Mouse (Mus musculus) midbrain, embryonic 14.5 days (tissue): Measurements from ENCODE around the gene 4930451I11Rik. TPM values are rescaled to one million over a fixed set of nuclear protein-coding genes. Genes with fewer than 3 reads are reported as not detected.
A peak's percentile ranks its signal among the peaks of the same experiment; 100 is the strongest.

Source experiments
- ATAC-seq: fragments of 200-750 bp; cut with Nextera tagmentation; 2 replicates; pipeline ENCODE4 v1.8.0; 2017; ENCODE audit warnings: moderate number of reproducible peaks, moderate library complexity; ENCODE audit not compliant: low FRiP score, low TSS enrichment
- DNase-seq: peaks from one replicate; pipeline ENCODE4 v3.0.0-alpha.2; 2015
- H3K27ac ChIP-seq: fragments of 300-500 bp; sonication (generic); replicated peaks from 2 replicates; pipeline ENCODE4 v1.5.1; 2014; ENCODE audit warnings: mild to moderate bottlenecking, low read depth, low read length, moderate library complexity
- H3K27me3 ChIP-seq: fragments of 300-500 bp; sonication (generic); 2 replicates; pipeline ENCODE4 v1.6.1; 2014; ENCODE audit warnings: low read length, control low read depth, mixed read lengths; ENCODE audit not compliant: control insufficient read depth, insufficient read depth
- H3K36me3 ChIP-seq: fragments of 300-500 bp; sonication (generic); 2 replicates; pipeline ENCODE4 v1.6.1; 2014; ENCODE audit warnings: low read length, control low read depth; ENCODE audit not compliant: control insufficient read depth, insufficient read depth
- H3K4me1 ChIP-seq: fragments of 300-500 bp; sonication (generic); 2 replicates; pipeline ENCODE4 v1.6.1; 2014; ENCODE audit warnings: mild to moderate bottlenecking, antibody characterized with exemption, low read length, control low read depth; ENCODE audit not compliant: control insufficient read depth, insufficient read depth
- H3K4me2 ChIP-seq: fragments of 300-500 bp; sonication (generic); 2 replicates; pipeline ENCODE4 v1.6.1; 2014; ENCODE audit warnings: mild to moderate bottlenecking, low read length, moderate library complexity
- H3K4me3 ChIP-seq: fragments of 300-500 bp; sonication (generic); replicated peaks from 2 replicates; pipeline ENCODE4 v1.5.1; 2014; ENCODE audit warnings: low read depth, low read length
- H3K9ac ChIP-seq: fragments of 300-500 bp; sonication (generic); replicated peaks from 2 replicates; pipeline ENCODE4 v1.6.1; 2014; ENCODE audit warnings: mild to moderate bottlenecking, low read length, moderate library complexity
- H3K9me3 ChIP-seq: fragments of 300-500 bp; sonication (generic); 2 replicates; pipeline ENCODE4 v1.6.1; 2016; ENCODE audit warnings: low read length, control low read depth, mixed read lengths; ENCODE audit not compliant: control insufficient read depth
- WGBS: fragments of 180-500 bp; shearing (Covaris S2); extraction: QIAGEN DNeasy Blood & Tissue Kit; methylation state at CpG from one replicate; pipeline ENCODE4 v1.1.7; 2014; 5-methylcytosine and 5-hydroxymethylcytosine counted together
- polyA plus RNA-seq: library from polyadenylated mRNA; unstranded; fragments of >200 nt; fragmentation: Nextera tagmentation; extraction: Ambion mirVana; gene quantifications from 2 replicates; pipeline ENCODE4 v1.2.1, GENCODE M21; 2014

The 4930451I11Rik gene
- polyA plus RNA-seq, 1 experiment from 2014 or later, result not detected

GRCm38 (mm10) chr7:126785056-126785455 lies 46.4 kb downstream of the 4930451I11Rik start:
- ATAC-seq (no peak), DNase-seq (no peak)
- H3K4me1 ChIP-seq, result peaks cover 9% of the 10 kb centered on the region
- H3K4me2 ChIP-seq, result no peak overlapping the region
- H3K9me3 ChIP-seq, result no peaks in the 10 kb centered on the region
- H3K9ac ChIP-seq, result no peak overlapping the region
- peaks cover 63% of the 10 kb centered on the region for H3K36me3 ChIP-seq
- H3K27me3 ChIP-seq, result no peaks in the 10 kb centered on the region
- 93% methylated on average over 4 of the region's 4 CpGs for WGBS
- H3K27ac ChIP-seq, result no peak overlapping the region
- no peak overlapping the region for H3K4me3 ChIP-seq

- H3K4me3 ChIP-seq, result no peak overlapping the region
- no peaks in the 10 kb centered on the region for H3K9me3 ChIP-seq
- H3K9ac ChIP-seq, result no peak overlapping the region
- H3K4me1 ChIP-seq, result peaks cover 15% of the 10 kb centered on the region
- H3K27me3 ChIP-seq, result no peaks in the 10 kb centered on the region
- WGBS, result 91% methylated on average over 7 of the region's 7 CpGs
- no peak overlapping the region for H3K27ac ChIP-seq
- no peak for DNase-seq
- H3K36me3 ChIP-seq, result peaks cover 57% of the 10 kb centered on the region
- ATAC-seq, result no peak
- no peak overlapping the region for H3K4me2 ChIP-seq
Observed at GRCm38 (mm10) chr7:126784469-126784868, 47.0 kb downstream of the 4930451I11Rik start.

GRCm38 (mm10) chr7:126782693-126783092 lies 48.7 kb downstream of the 4930451I11Rik start:
- Histone ChIP-seq H3K27ac (no peak overlapping the region), H3K27me3 (no peaks in the 10 kb centered on the region), H3K9ac (no peak overlapping the region), H3K4me3 (no peak overlapping the region), H3K4me2 (no peak overlapping the region), H3K9me3 (no peaks in the 10 kb centered on the region), H3K4me1 (peaks cover 22% of the 10 kb centered on the region), H3K36me3 (peaks cover 47% of the 10 kb centered on the region)
- DNase-seq (no peak), ATAC-seq (no peak)
- 88% methylated on average over 13 of the region's 13 CpGs for WGBS

GRCm38 (mm10) chr7:126781661-126782370 lies 49.6 kb downstream of the 4930451I11Rik start:
- H3K36me3 ChIP-seq, result peaks cover 38% of the 10 kb centered on the region
- DNase-seq (no peak), ATAC-seq (no peak)
- H3K27me3 ChIP-seq, result no peaks in the 10 kb centered on the region
- no peaks in the 10 kb centered on the region for H3K9me3 ChIP-seq
- H3K4me3 ChIP-seq, result no peak overlapping the region
- peaks cover 27% of the 10 kb centered on the region for H3K4me1 ChIP-seq
- H3K27ac ChIP-seq, result no peak overlapping the region
- peak overlapping the region; percentile 24 for H3K9ac ChIP-seq
- WGBS, result 44% methylated on average over 11 of the region's 11 CpGs
- peak overlapping the region; percentile 83 for H3K4me2 ChIP-seq

GRCm38 (mm10) chr7:126780971-126781635 lies 50.3 kb downstream of the 4930451I11Rik start, which contains the start of gene Tbx6:
Tbx6 (plus strand) TSS chr7:126781483.
- Histone ChIP-seq H3K4me1 (peaks cover 31% of the 10 kb centered on the region), H3K9ac (peak within 1 kb of the TSS; percentile 34), H3K27ac (peak within 1 kb of the TSS; percentile 83), H3K9me3 (no peaks in the 10 kb centered on the region), H3K4me3 (peak within 1 kb of the TSS; percentile 42), H3K4me2 (peak within 1 kb of the TSS; percentile 83), H3K36me3 (peaks cover 31% of the 10 kb centered on the region), H3K27me3 (no peaks in the 10 kb centered on the region)
- ATAC-seq (peak; percentile 2; the same call in 1 of the 2 replicates), DNase-seq (no peak)
- 6% methylated on average over 22 of the region's 22 CpGs for WGBS

Other genes with a start within 250 kb of the 4930451I11Rik start
- 0.28 and 0.55 TPM in 2 replicates for gene Apobr, start 246.7 kb downstream of the 4930451I11Rik start, polyA plus RNA-seq
- 26.5 and 27.7 TPM in 2 replicates for gene Cln3, start 245.8 kb downstream of the 4930451I11Rik start, polyA plus RNA-seq
- gene Il27, start 236.7 kb downstream of the 4930451I11Rik start, polyA plus RNA-seq, result not detected in 2 replicates
- gene Nupr1, start 200.8 kb downstream of the 4930451I11Rik start, polyA plus RNA-seq, result 0.84 and 5.8 TPM in 2 replicates
- 64.6 and 71.3 TPM in 2 replicates for gene Sgf29, start 182.3 kb downstream of the 4930451I11Rik start, polyA plus RNA-seq
- 0.38 and 2.6 TPM in 2 replicates for gene Sult1a1, start 155.2 kb downstream of the 4930451I11Rik start, polyA plus RNA-seq
- gene Bola2, start 136.2 kb downstream of the 4930451I11Rik start, polyA plus RNA-seq, result 128 and 164 TPM in 2 replicates
- gene Slx1b, start 135.9 kb downstream of the 4930451I11Rik start, polyA plus RNA-seq, result 10.6 and 13.7 TPM in 2 replicates
- 95.0 and 115 TPM in 2 replicates for gene Coro1a, start 123.9 kb downstream of the 4930451I11Rik start, polyA plus RNA-seq
- 78.4 and 110 TPM in 2 replicates for gene Mapk3, start 72.0 kb downstream of the 4930451I11Rik start, polyA plus RNA-seq
- gene Gdpd3, start 65.3 kb downstream of the 4930451I11Rik start, polyA plus RNA-seq, result 2.0 and 3.4 TPM in 2 replicates
- 218 and 255 TPM in 2 replicates for gene Ypel3, start 54.7 kb downstream of the 4930451I11Rik start, polyA plus RNA-seq
- gene Tbx6, start 50.2 kb downstream of the 4930451I11Rik start, polyA plus RNA-seq, result 0.22 and 0.24 TPM in 2 replicates
- gene Ppp4c, start 39.1 kb downstream of the 4930451I11Rik start, polyA plus RNA-seq, result 210 and 212 TPM in 2 replicates
- 51.6 and 72.4 TPM in 2 replicates for gene Fam57b, start 34.0 kb downstream of the 4930451I11Rik start, polyA plus RNA-seq
- 9.7 and 15.3 TPM in 2 replicates for gene Doc2a, start 15.8 kb upstream of the 4930451I11Rik start, polyA plus RNA-seq
- 8.0 and 12.8 TPM in 2 replicates for gene Hirip3, start 30.3 kb upstream of the 4930451I11Rik start, polyA plus RNA-seq
- gene Ino80e, start 30.7 kb upstream of the 4930451I11Rik start, polyA plus RNA-seq, result 93.5 and 95.8 TPM in 2 replicates
- 39.0 and 39.5 TPM in 2 replicates for gene Taok2, start 53.1 kb upstream of the 4930451I11Rik start, polyA plus RNA-seq
- 29.2 and 34.9 TPM in 2 replicates for gene Tmem219, start 91.3 kb upstream of the 4930451I11Rik start, polyA plus RNA-seq
- gene Kctd13, start 97.2 kb upstream of the 4930451I11Rik start, polyA plus RNA-seq, result 98.6 and 106 TPM in 2 replicates
- 6.5 and 7.0 TPM in 2 replicates for gene Asphd1, start 117.9 kb upstream of the 4930451I11Rik start, polyA plus RNA-seq
- 59.1 and 66.9 TPM in 2 replicates for gene Sez6l2, start 118.9 kb upstream of the 4930451I11Rik start, polyA plus RNA-seq
- 101 and 106 TPM in 2 replicates for gene Cdipt, start 144.3 kb upstream of the 4930451I11Rik start, polyA plus RNA-seq
- gene Cdiptos, start 144.5 kb upstream of the 4930451I11Rik start, polyA plus RNA-seq, result 1.1 and 1.3 TPM in 2 replicates
- 1.7 and 3.1 TPM in 2 replicates for gene Mvp, start 183.0 kb upstream of the 4930451I11Rik start, polyA plus RNA-seq
- not detected in 2 replicates for gene Pagr1b, start 184.8 kb upstream of the 4930451I11Rik start, polyA plus RNA-seq
- 21.2 and 38.3 TPM in 2 replicates for gene Pagr1a, start 185.7 kb upstream of the 4930451I11Rik start, polyA plus RNA-seq
- gene Gm42742, start 189.5 kb upstream of the 4930451I11Rik start, polyA plus RNA-seq, result 53.4 and 64.6 TPM in 2 replicates
- gene Prrt2, start 189.6 kb upstream of the 4930451I11Rik start, polyA plus RNA-seq, result 21.8 and 28.9 TPM in 2 replicates
- gene Maz, start 195.4 kb upstream of the 4930451I11Rik start, polyA plus RNA-seq, result 68.3 and 80.8 TPM in 2 replicates
- 18.9 and 30.2 TPM in 2 replicates for gene Kif22, start 210.8 kb upstream of the 4930451I11Rik start, polyA plus RNA-seq